Mouse (Mus musculus) liver, adult 2 months (tissue): ENCODE results near the gene Ppme1.

Source experiments
- CTCF ChIP-seq: fragments of 200-500 bp; IDR thresholded peaks from 2 replicates; pipeline ENCODE4 v1.5.1; 2011; ENCODE audit warnings: low read depth, low read length, control low read depth
- POLR2A ChIP-seq: fragments of 200-500 bp; IDR thresholded peaks from 2 replicates; pipeline ENCODE4 v1.6.1; 2011; ENCODE audit warnings: low read length, control low read depth; ENCODE audit not compliant: insufficient read depth; ENCODE audit errors: extremely low read depth

DNA sequence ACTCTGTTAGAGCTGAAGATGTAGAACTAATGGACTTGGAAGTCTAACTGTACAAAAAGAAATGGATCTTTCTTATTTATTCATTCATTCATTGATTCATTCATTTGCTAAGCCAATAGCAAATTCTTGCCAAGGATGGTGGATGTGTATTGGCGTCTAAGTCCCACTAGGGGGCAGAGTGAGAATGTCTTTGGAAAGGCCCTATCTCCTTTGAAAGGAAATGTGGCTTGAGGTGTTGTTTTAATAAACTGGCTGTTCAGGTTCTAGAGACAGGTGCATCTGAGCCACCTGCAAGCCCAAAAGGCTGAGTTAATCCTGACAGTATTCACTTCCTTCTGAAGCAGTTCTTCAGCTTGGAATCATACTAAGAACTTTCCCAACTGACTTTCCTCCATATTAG is 92.3 kb downstream of the Ppme1 start:
- TF ChIP-seq POLR2A, result no peak
- peak; percentile 28 for TF ChIP-seq CTCF
